8 mouse cellular contexts compared by ENCODE assay signal in the genomic region with DNA sequence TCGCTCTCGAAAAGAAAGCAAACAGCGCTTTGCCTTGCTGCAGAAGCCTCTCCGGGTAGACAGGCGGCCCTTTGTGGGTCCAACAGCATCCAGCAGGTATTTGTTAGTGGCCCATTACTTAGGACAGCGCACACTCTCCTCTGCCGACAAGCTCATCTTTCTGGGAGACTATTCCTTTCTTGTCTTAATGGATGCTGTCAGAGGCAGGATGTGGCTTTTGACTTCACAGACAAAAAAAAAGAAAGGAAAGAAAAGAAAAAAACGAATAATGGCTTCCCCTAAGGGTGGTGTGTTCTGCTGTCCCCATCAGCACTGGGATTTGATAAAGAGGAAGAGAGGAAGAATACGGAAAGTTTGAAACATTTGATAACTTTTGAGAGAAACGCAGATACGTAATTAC.
DNase-seq lines count a peak whose midpoint lies in the region; ATAC-seq and TF ChIP-seq lines count a peak whose summit lies in the region.
"Had no signal": no experiment of that assay in that cellular context is flagged by ENCODE, and none has a peak within 500 bp of the region (broad histone marks: within the 10 kb centered on the region; RNA-seq: fewer than 3 reads in every experiment).

No protein-coding gene starts in this region.

- ATAC-seq in lung, embryonic 15.5 days (ENCODE audit: borderline replicate concordance, extremely low read depth, low FRiP score, low TSS enrichment) = no peak
- no peak for ATAC-seq in embryonic facial prominence, embryonic 11.5 days (replicated peaks; ENCODE audit: insufficient number of reproducible peaks, low FRiP score, low TSS enrichment, low read depth)
- ATAC-seq in neural tube, embryonic 15.5 days (ENCODE audit: low FRiP score) = no peak

- intact Hi-C loops in gastrocnemius, adult 2 months (cut with DNase I) = no loop called here

- H3K9ac ChIP-seq in lung, embryonic 15.5 days = no peak overlapping the region
- no peak overlapping the region for H3K9ac ChIP-seq in embryonic facial prominence, embryonic 11.5 days (replicated peaks; ENCODE audit: low read length)
- no peak overlapping the region for H3K9ac ChIP-seq in neural tube, embryonic 15.5 days (replicated peaks)

- no peaks in the 10 kb centered on the region for H3K27me3 ChIP-seq in lung, embryonic 15.5 days
- H3K27me3 ChIP-seq in embryonic facial prominence, embryonic 11.5 days (ENCODE audit: control insufficient read depth, insufficient read depth, low read length) = no peaks in the 10 kb centered on the region
- no peaks in the 10 kb centered on the region for H3K27me3 ChIP-seq in neural tube, embryonic 15.5 days (replicated peaks)

- H3K4me3 ChIP-seq in lung, embryonic 15.5 days = no peak overlapping the region
- H3K4me3 ChIP-seq in embryonic facial prominence, embryonic 11.5 days (ENCODE audit: low read depth, low read length) = no peak overlapping the region
- no peak overlapping the region for H3K4me3 ChIP-seq in neural tube, embryonic 15.5 days (replicated peaks)
- H3K4me3 ChIP-seq in gastrocnemius, adult 2 months = no peak overlapping the region
- H3K4me3 ChIP-seq: erythroblast, embryonic 14.5 days had no signal

- DNase-seq in lung, postnatal 10 days = no peak
- peak; percentile 42 for DNase-seq in embryonic facial prominence, embryonic 11.5 days (ENCODE audit: low spot score)
- peak; percentile 50 for DNase-seq in induced T-regulatory cell, adult 2 months (ENCODE audit: low read depth)
- DNase-seq in adrenal gland, postnatal 14 days = no peak
- DNase-seq in gastrocnemius, adult 2 months = no peak

- WGBS in lung, embryonic 15.5 days = 8% methylated on average over 11 of the region's 11 CpGs
- WGBS in embryonic facial prominence, embryonic 11.5 days = 7% methylated on average over 11 of the region's 11 CpGs
- WGBS in neural tube, embryonic 15.5 days = 8% methylated on average over 11 of the region's 11 CpGs

- H3K9me3 ChIP-seq in lung, embryonic 15.5 days = no peaks in the 10 kb centered on the region
- H3K9me3 ChIP-seq in embryonic facial prominence, embryonic 11.5 days (replicated peaks; ENCODE audit: control insufficient read depth, low read length) = no peaks in the 10 kb centered on the region
- H3K9me3 ChIP-seq in neural tube, embryonic 15.5 days (replicated peaks) = no peaks in the 10 kb centered on the region

- H3K4me1 ChIP-seq in lung, embryonic 15.5 days = peaks cover 27% of the 10 kb centered on the region
- H3K4me1 ChIP-seq in embryonic facial prominence, embryonic 11.5 days (ENCODE audit: control insufficient read depth, insufficient read depth, low read length) = no peaks in the 10 kb centered on the region; the same call in 1 of the 2 replicates
- H3K4me1 ChIP-seq in neural tube, embryonic 15.5 days = peaks cover 18% of the 10 kb centered on the region

- peak overlapping the region; percentile 47 for H3K4me2 ChIP-seq in lung, embryonic 15.5 days
- peak overlapping the region; percentile 32 for H3K4me2 ChIP-seq in embryonic facial prominence, embryonic 11.5 days (ENCODE audit: low read depth, low read length)
- H3K4me2 ChIP-seq in neural tube, embryonic 15.5 days = peak overlapping the region; percentile 38

- peak overlapping the region; percentile 11; the same call in 1 of the 2 replicates for H3K27ac ChIP-seq in lung, embryonic 15.5 days
- H3K27ac ChIP-seq in embryonic facial prominence, embryonic 11.5 days (replicated peaks; ENCODE audit: low read depth, low read length) = no peak overlapping the region
- H3K27ac ChIP-seq in neural tube, embryonic 15.5 days (replicated peaks) = no peak overlapping the region
- H3K27ac ChIP-seq in gastrocnemius, adult 2 months = no peak overlapping the region

- TF ChIP-seq CTCF in gastrocnemius, adult 2 months (IDR thresholded peaks at IDR 0.05) = no peak

- H3K36me3 ChIP-seq in lung, embryonic 15.5 days = no peaks in the 10 kb centered on the region
- no peaks in the 10 kb centered on the region for H3K36me3 ChIP-seq in embryonic facial prominence, embryonic 11.5 days (replicated peaks; ENCODE audit: control insufficient read depth, insufficient read depth, low read depth, low read length)
- no peaks in the 10 kb centered on the region for H3K36me3 ChIP-seq in neural tube, embryonic 15.5 days

Comparison
In these comparisons a context has a peak if more than half of its experiments do, and no peak if none do; other contexts are left out.
1. DNase-seq: peak in embryonic facial prominence, embryonic 11.5 days (single experiment) and induced T-regulatory cell, adult 2 months (single experiment); none in lung, postnatal 10 days (single experiment), adrenal gland, postnatal 14 days (single experiment) and gastrocnemius, adult 2 months (single experiment).
2. Peak in every context shown above with its lines, with median percentiles within 50 percentile points of each other: H3K4me2 ChIP-seq.